Mouse (Mus musculus) left cerebral cortex, postnatal 14 days (tissue): ENCODE measurements around the gene Fbxl18. TPM values are rescaled to one million over a fixed set of nuclear protein-coding genes. Genes with fewer than 3 reads are reported as not detected.

Experiments used
- DNase-seq, 2 experiments: peaks; one replicate each; pipeline ENCODE4 v3.0.0; 2021 to 2022; ENCODE audit warnings: low spot score in 2 of 2, mixed read lengths in 1 of 2
- intact Hi-C: fragments of 180-260 bp; cut with DNase I; formaldehyde crosslinking; loops from one replicate; pipeline ENCODE4 v1.15.1; 2025
- total RNA-seq, 2 experiments: library from RNA; stranded (reverse); gene quantifications; 2 replicates each; pipeline ENCODE4 v1.2.3; 2021

Gene Fbxl18
- total RNA-seq, 2 experiments from 2014 or later: 34.2 to 34.4 TPM

DNA sequence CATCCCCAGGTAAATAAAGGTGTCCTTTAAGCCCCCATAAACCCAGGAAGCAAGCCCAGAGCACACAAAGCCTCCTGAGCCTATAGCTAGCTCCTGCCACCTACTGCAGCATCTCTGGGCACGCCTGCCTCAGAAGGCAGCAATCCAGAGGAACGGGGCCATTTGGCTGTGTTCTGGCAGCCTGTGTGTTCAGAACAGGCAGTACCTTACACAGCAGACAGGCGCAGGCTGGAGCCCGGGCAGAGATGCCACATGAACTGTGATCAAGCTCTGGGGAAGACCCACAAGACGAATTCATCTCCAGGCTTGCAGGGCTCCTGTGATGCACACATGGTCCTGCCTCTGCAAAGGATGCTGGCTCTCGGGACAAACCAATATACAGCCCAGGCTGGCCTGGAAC is 15.0 kb downstream of the Fbxl18 start:
- DNase-seq: peak; percentile 58 to 73
- intact Hi-C loops: loop anchor here (2.0 kb wide), 1 partner anchor 53 kb away; no protein-coding TSS in a partner anchor

DNA sequence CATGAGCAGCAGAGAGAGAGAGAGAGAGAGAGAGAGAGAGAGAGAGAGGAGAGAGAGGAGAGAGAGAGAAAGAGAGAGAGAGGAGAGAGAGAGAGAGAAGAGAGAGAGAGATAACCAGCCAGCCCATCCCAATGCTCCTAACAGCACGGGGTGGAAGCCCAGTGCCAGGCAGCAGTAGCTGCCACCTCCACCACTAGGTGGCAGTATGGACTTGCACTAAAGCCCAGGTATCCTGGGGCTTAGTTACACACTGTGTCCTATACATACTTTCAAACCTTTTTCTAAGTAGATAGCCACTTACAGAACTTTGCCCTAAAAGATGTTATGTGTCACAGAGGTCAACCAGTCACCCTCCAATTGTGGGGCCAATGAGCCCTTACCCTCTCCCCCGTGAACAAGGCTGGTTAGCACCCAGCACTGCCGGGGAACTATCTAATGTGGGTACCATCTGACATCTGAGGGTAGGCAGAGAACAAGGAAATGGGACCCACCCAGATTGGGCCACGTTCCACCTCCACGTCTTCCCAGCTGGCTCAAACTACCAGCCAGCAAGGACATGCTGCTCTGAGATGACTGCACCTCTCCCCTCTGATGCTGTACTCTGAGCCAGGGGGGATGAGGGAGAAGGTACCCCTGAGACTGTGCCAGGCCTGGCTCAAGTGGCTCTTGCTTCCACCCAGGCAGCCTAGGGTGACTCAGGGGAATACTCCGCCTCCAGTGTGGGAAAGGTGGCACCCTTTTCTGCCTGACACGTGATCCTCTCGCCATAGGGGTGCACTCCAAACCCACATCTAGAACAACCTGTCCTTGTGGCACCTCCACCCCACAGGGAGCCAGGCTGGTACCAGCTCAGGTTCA is 15.7 kb downstream of the Fbxl18 start:
- intact Hi-C loops: loop anchor here (2.0 to 5.0 kb wide), 3 partner anchors 53 to 188 kb away; no protein-coding TSS in a partner anchor
- DNase-seq: peak; percentile 89 to 91

DNA sequence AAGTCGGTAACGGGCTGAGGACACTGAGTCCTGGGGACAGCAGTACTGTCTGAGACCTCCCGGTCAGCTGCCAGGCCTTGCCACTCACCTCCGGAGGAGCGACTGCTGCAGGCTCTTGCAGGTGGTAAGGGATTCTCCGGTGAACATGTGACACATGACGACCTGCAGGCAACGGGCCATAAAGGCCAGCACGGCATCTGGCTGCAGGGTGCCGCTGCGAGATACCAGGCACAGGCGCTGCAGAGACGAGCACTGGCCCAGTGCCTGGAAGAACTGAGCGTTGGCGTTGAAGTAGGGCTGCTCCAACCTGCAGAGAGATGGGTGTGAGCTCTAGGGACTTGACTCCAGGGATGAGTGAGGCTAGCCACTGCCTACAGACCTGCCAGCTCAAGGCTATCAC is 16.7 kb downstream of the Fbxl18 start:
- peak; percentile 64 to 83 for DNase-seq
- intact Hi-C loops: loop anchor here (5.0 kb wide), 2 partner anchors 56 to 189 kb away; no protein-coding TSS in a partner anchor

DNA sequence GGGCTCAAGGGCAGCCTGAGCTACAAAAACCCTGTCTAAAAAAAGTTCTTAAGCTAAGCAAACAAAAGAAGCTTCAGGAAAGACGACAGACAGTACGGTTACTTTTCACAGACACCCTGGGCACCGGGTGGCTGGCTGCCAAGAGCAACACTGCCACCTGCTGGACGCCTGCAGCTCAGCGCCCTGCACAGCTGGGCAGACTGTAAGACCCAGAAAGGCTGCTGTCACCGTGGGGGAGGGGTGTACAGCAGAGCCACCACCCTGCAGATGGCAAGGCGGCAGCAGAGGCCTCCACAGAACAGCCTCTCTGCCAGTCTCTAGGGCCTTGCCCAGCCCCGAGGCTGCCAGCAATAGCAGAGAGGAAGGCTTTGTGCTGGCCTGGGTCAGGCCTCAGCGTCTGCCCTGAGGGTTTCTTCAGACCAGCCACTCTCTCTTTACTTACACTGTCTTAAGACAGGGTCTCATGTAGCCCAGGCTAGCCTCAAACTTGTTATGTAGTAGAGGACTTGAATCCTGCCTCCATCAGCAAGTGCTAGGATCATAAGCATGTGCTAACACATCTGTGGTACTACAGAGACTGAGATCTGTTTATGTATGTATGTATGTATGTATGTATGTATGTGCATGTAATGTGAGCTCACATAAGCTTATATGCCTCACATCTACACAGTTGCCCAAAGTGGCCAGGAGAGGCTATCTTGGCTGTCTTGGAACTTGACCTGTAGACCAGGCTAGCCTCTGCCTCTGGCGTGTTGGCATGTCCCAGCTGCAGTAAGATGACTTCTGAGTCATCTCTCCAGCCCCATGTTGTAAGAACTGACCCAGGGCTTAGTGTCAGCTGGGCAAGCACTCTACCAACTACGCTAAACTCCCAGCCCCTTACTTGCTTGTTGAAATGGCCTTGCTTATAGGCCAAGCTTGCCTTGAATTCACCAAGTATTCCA is 17.6 kb downstream of the Fbxl18 start:
- intact Hi-C loops: loop anchor here (2.0 to 5.0 kb wide), 3 partner anchors 55 to 190 kb away; no protein-coding TSS in a partner anchor
- DNase-seq: peak; percentile 92 to 95

DNA sequence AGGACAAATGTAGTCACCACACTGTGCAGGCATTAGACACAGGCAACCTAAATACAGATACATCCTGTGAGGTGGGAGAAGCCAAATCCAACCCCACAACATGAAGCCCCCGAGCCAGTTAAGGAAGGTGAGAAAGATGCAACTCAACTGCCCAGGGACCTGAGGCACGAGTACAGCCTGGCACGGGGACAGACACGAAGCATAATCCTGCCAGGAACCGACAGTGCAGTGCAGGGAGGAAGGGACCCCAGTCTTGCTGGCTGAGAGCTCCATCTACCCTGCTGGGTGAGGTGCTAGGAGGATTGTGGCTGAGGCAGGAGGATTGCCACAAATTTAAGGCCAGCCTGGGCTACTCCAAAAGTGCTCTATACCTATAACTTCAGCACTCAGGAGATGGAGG is 18.3 kb downstream of the Fbxl18 start:
- no peak for DNase-seq

DNA sequence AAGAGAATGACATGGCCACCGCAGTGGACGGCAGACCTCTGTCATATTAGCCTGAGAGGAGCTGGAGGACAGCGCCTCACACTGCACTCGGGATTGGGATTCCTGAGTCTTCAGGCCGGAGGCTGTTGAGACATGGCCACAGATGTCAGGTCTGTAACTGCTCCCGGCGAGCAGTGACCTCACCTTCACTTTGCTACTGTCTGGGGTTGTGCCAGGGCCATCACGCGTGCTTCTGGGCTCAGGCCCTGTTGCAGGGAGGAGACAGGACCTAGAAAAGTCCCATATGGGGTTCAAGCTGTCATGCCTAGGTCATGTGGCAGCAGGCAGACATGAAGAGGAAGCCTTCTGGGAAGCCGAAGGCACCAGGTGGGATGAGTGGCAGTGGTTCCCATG is 19.7 kb downstream of the Fbxl18 start:
- no peak for DNase-seq
- intact Hi-C loops: loop anchor here (5.0 kb wide), 2 partner anchors 53 to 192 kb away; no protein-coding TSS in a partner anchor

More for the DNA sequence above, 18.3 kb downstream of the Fbxl18 start:
- intact Hi-C loops: loop anchor here (2.0 to 5.0 kb wide), 3 partner anchors 55 to 190 kb away; no protein-coding TSS in a partner anchor

DNA sequence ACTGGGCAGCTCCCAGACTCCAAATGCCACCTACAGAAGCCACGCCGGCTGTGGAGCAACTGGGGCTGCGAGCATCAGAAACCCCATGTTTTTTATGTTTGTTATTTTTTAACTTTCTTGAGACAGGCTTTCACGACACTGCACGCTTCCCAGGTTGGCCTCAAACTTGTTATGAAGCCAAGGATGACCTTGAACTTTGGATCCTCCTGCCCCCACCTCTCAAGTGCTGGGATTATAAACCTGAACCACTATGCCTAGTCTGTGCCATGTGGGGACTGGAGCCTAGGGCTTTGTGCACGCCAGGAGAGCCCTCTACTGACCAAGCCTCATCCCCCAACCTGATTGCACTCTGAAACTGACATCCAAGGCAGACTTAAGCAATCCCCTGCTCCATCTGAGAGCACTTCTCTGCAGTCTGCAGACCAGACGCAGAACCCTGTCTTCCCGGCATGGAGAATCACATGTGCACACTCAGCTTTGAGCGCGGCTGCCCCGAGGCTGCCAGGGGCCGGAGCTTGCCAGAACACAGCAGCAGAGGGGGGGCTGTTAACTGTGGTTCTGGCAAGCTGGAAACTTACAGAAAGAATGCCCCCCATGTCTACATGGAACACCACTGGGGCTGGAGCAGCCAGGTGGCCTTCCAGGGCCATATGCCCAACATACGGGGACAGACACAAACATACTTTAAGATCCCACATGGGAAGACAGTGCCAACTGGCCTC is 20.3 kb downstream of the Fbxl18 start:
- DNase-seq: no peak
- intact Hi-C loops: loop anchor here (5.0 kb wide), 2 partner anchors 53 to 192 kb away; no protein-coding TSS in a partner anchor

DNA sequence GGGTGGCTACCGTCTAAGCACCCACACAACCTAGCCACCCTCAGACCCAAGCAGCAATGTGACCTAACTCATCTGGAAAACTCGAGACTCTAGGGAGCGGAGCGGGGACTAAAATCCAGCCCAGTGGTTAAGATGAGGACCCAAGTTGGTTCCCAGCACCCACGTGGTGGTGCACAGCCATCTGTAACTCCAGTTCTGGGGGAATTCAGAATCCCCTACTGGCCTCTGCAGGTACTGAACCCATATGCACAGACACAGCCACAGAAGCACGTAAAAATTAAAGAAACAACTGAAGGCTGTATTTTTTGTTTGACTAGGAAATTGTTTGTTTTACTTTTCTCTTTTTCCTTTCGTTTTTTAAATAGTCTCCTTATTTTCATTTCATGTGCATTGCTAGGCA is 21.5 kb downstream of the Fbxl18 start:
- no peak for DNase-seq
- intact Hi-C loops: no loop called here

DNA sequence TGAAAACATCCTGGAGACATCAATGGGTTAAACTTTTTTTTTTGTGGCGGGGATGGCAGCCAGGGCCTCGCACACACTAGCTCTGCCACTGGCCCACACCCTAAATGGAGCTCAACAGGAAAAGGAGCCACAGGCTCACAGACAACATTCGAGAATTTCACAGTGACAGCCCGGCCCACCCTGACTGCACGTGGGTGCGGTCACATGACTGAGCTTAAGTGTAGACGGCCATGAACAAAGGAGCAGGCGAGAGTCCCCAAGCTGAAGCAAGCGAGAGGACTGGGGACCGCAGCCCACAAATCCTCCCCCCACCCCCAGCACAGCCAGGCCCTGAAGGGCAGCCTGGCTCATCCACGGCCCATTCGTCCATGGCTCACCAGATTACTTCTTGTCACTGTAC is 23.5 kb downstream of the Fbxl18 start:
- DNase-seq: no peak
- intact Hi-C loops: no loop called here

DNA sequence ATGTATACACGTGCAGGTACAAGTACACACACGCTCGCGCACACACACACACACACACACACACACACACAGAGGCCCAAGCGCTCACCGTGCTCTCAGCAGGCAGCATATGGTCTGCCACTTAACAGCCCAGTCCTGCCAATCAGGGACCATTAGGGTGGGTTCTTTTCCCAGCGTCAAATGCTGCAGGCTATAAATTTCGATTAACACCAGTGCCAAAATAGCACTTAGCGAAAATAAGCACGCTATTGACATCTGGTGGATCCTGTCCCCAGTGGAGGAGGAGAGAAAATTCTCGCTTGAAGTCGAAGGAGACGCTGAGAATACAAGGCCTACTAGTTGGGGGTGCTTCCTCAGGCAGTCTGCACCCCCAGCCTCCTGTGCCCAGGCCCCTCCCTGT is 25.8 kb downstream of the Fbxl18 start:
- DNase-seq: peak; percentile 39 to 63
- intact Hi-C loops: no loop called here

DNA sequence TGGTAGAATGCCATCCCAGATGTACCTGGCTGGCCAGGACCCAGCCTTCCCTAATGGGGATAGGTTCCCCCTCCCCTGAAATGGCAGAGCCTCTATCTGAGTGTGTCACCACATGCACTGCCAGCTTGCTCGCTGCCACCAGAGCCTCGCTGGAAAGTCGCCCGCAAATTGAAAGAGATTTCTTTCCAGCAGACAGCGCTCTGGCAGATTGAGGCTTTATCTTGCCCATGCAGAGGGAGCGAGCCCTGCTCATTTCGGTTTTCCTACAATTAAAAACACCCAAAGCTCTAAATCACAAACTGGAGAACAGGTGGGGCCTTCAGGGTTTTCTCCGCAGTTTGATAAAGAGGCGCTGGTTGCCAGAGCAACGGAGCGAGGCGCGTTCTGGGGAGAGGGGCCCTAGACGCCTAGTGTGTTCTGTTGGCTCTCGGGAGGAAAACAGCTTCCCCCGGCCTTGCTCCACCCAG is 37.4 kb downstream of the Fbxl18 start:
- DNase-seq: peak; percentile 77 to 92
- intact Hi-C loops: no loop called here

DNA sequence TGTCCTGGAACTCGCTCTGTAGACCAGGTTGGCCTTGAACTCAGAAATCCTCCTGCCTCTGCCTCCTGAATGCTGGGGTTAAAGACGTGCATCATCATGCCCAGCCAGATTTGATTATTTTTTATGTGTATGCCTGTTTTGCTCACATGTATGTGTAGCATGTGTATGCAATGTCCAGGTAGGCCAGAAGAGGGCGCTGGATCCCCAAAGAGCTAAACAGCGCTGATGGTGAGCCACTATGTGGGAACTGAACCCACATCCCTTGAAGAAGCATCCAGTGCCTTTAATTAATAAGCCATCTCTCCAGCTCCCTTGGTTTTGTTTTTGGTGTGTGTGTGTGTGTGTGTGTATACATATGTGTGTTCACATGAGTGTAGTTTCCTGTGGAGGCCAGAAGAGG is 38.8 kb downstream of the Fbxl18 start:
- intact Hi-C loops: no loop called here
- DNase-seq: no peak

DNA sequence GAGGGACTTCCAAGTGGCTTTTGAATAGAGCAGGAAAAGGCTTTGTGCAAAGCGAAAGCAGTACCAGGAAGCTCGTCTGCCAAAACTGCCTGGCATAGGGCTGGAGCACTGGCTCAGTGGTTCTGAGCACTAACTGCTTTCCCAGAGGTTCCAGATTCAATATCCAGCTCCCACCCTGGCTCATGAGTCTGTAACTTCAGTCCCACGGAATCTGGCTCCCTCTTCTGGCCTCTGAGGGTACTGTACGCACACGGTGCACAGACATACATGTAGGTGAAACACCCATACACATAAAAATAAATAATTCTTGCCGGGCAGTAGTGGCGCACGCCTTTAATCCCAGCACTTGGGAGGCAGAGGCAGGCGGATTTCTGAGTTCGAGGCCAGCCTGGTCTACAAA is 40.3 kb downstream of the Fbxl18 start:
- DNase-seq: peak; percentile 73 to 86
- intact Hi-C loops: loop anchor here (5.0 kb wide), 1 partner anchor 88 kb away; no protein-coding TSS in a partner anchor

DNA sequence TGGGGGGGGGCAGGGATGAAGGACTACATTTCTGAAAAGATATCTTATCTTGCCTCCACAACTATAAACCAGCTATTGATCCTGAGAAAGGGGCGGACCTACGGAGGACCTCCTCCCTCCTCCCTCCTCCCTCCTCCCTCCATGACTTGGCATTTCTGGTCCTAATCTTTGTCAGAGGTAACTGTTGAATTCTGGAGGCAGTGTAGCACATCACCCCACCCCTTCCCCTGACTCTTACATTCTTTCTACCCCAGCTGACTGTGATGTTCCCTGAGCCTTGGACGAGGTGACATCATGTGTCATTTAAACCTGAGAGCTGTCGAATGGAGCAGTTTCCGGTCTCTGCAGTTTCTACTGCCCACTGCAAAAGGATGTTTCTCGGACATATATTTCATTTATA is 41.6 kb downstream of the Fbxl18 start:
- intact Hi-C loops: loop anchor here (5.0 kb wide), 1 partner anchor 86 kb away; no protein-coding TSS in a partner anchor
- no peak for DNase-seq

DNA sequence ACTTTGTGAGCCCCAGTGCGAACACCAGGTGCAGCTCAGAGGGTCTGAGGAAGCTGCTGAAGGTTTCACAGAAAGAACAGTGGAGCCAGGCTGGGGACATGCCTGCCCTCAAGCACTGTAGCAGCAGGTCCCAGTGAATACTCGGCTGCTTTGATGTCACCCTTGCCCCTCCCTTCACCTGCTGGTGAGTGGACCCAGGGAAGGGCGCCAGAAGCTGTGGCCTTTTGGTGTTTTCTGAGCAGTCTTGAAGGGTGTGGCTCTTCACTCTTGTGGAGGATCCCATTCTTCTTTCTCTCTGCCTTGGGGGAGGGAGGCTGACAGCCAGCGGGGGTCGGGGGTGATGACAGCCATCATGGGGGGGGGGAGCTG is 43.6 kb downstream of the Fbxl18 start:
- no peak for DNase-seq
- intact Hi-C loops: loop anchor here (5.0 kb wide), 1 partner anchor 84 kb away; no protein-coding TSS in a partner anchor

DNA sequence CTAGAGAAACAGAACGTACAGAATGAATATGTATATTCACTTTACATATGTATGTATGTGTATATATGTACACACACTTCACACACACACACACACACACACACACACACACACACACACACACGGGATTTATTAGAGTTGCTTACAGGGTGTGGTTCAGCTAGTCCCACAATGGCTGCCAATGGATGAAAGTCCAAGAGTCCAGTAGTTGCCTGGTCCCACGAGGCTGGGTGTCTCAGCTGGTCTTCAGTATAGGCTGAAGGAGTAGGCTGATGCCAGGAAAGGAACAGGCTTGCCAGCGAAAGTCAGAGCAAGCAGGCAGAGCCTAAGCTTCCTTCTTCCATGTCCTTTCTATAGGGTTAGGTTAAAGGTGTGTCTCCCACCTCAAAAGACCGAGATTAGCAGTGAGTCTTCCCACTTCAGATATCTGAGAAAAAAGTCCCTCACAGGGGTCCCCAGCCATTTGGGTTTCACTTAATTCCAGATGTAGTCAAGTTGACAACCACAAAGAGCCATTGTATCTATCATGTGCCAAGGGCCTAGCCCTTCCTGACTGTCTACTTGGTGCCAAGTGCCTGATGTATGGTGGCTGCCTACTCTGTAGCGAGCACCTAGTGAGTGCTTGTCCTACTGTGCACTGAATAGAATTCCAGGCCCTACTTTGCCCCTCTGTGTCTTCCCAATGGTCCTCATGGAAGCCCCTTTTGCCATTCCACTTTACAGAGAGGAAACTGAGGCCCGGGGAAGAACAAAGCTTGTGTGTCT is 44.1 kb downstream of the Fbxl18 start:
- DNase-seq: no peak
- intact Hi-C loops: loop anchor here (5.0 kb wide), 1 partner anchor 84 kb away; no protein-coding TSS in a partner anchor

DNA sequence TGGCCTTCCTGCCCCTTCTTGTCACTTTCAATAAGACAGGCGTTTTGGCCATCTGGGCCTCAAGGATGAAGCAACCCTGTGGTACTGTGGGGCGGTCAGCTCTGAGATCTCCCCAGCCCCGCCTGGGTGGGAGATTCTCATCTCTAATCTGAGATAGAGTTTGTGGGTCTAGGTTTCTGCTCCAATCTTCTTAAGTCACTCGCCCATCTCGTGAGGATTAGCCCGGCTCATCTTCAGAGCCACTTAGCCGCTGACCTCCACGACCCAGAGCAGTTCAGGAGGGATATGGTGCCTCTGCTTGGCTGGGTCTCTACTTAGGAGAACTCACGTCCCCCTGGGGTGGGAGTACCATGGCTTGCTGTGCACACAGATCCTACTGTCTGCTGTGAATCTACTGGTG is 44.7 kb downstream of the Fbxl18 start:
- DNase-seq: no peak
- intact Hi-C loops: loop anchor here (5.0 kb wide), 1 partner anchor 83 kb away; no protein-coding TSS in a partner anchor

DNA sequence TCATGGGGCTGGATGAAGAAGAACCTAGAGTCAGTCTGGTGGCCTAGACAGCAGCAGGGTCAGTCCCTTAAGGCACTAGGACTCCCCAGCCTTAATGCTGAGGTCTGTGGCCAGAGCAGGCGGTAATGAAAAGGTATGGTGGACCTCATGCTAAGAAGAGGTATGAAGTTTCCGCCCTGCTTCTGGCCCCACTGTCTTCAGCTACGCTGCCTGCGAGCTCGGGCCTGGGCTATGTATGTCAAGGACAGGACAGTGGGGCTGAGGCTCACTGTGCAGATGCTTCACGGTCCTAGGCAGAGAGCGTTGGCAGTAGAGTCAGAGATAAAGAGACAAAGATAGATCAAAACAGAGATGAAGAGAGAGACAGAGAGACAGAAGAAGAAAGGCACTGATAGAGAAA is 46.3 kb downstream of the Fbxl18 start:
- no peak for DNase-seq
- intact Hi-C loops: no loop called here
